In genomic region chr11:97403614-97404183, GRCm38 (mm10) we compare ENCODE assay signal across 8 mouse cellular contexts. TPM values are rescaled to one million over a fixed set of nuclear protein-coding genes. Genes with fewer than 3 reads are reported as not detected.
A peak's percentile ranks its signal among the peaks of the same experiment; 100 is the strongest.
DNase-seq lines count a peak whose midpoint lies in the region; ATAC-seq and TF ChIP-seq lines count a peak whose summit lies in the region.

No protein-coding gene starts in this region.

- no peaks in the 10 kb centered on the region; the same call in 1 of the 2 replicates for H3K79me2 ChIP-seq in MEL (ENCODE audit: control insufficient read depth, insufficient read depth, low read length, poor library complexity)

- no peaks in the 10 kb centered on the region for H3K27me3 ChIP-seq in MEL (ENCODE audit: control insufficient read depth in 1 of 2, insufficient read depth in 2 of 2, low read length in 2 of 2)
- H3K27me3 ChIP-seq in hindbrain, embryonic 14.5 days (ENCODE audit: control insufficient read depth, insufficient read depth, low read length), result no peaks in the 10 kb centered on the region
- peaks cover 6% of the 10 kb centered on the region; the same call in 1 of the 2 replicates for H3K27me3 ChIP-seq in midbrain, embryonic 11.5 days (ENCODE audit: control insufficient read depth, insufficient read depth, low read length)

- peak overlapping the region; percentile 12 to 53; a peak in 1 of 4 replicates for H3K4me3 ChIP-seq in MEL (ENCODE audit: control insufficient read depth in 1 of 2, insufficient read depth in 1 of 2, low read depth in 2 of 2, low read length in 2 of 2)
- H3K4me3 ChIP-seq in hindbrain, embryonic 14.5 days (replicated peaks; ENCODE audit: low read length), result peak overlapping the region; percentile 61
- H3K4me3 ChIP-seq in midbrain, embryonic 11.5 days (ENCODE audit: low read depth, low read length), result peak overlapping the region; percentile 55; the same call in 1 of the 2 replicates

- no peak for TF ChIP-seq CTCF in MEL (IDR thresholded peaks at IDR 0.05 in 2 of 3, conservative IDR thresholded peaks at IDR 0.05 in 1 of 3; ENCODE audit: control insufficient read depth in 1 of 3, insufficient read depth in 1 of 3, low read depth in 2 of 3, low read length in 3 of 3, poor library complexity in 1 of 3, severe bottlenecking in 1 of 3)

- intact Hi-C loops in heart, postnatal 36 days (cut with DNase I), result no loop called here

- TF ChIP-seq POLR2A in MEL (IDR thresholded peaks at IDR 0.05; ENCODE audit: control insufficient read depth in 1 of 2, insufficient read depth in 1 of 2, low read depth in 1 of 2, low read length in 2 of 2, poor library complexity in 1 of 2), result no peak

- no peak for TF ChIP-seq EP300 in MEL (IDR thresholded peaks at IDR 0.05; ENCODE audit: low read depth in 1 of 2, low read length in 2 of 2)

- TF ChIP-seq RAD21 in MEL (IDR thresholded peaks at IDR 0.05; ENCODE audit: low read depth, low read length), result no peak

- peak overlapping the region; percentile 82 for H3K4me2 ChIP-seq in hindbrain, embryonic 14.5 days (replicated peaks)
- H3K4me2 ChIP-seq in midbrain, embryonic 11.5 days, result peak overlapping the region; percentile 95

- peaks cover 0 to 6% of the 10 kb centered on the region in 2 experiments; a peak in 2 of 4 replicates for H3K36me3 ChIP-seq in MEL (ENCODE audit: control insufficient read depth in 1 of 2, insufficient read depth in 2 of 2, low read length in 2 of 2)
- no peaks in the 10 kb centered on the region for H3K36me3 ChIP-seq in hindbrain, embryonic 14.5 days (replicated peaks; ENCODE audit: control insufficient read depth, insufficient read depth)
- no peaks in the 10 kb centered on the region for H3K36me3 ChIP-seq in midbrain, embryonic 11.5 days (ENCODE audit: control insufficient read depth, insufficient read depth, low read length)

- ATAC-seq in hindbrain, embryonic 14.5 days (ENCODE audit: low FRiP score), result no peak
- ATAC-seq in midbrain, embryonic 11.5 days (ENCODE audit: low FRiP score), result no peak

- H3K9ac ChIP-seq in MEL (ENCODE audit: control insufficient read depth, low read depth, low read length, poor library complexity, severe bottlenecking), result no peak overlapping the region
- H3K9ac ChIP-seq in hindbrain, embryonic 14.5 days, result peak overlapping the region; percentile 78
- H3K9ac ChIP-seq in midbrain, embryonic 11.5 days (ENCODE audit: low read length), result peak overlapping the region; percentile 63; the same call in 1 of the 2 replicates

- H3K4me1 ChIP-seq in MEL (ENCODE audit: control insufficient read depth in 1 of 2, insufficient read depth in 2 of 2, low read length in 2 of 2), result peaks cover 13 to 24% of the 10 kb centered on the region in 2 experiments
- H3K4me1 ChIP-seq in hindbrain, embryonic 14.5 days (replicated peaks; ENCODE audit: control insufficient read depth, insufficient read depth, low read length), result peaks cover 45% of the 10 kb centered on the region
- H3K4me1 ChIP-seq in midbrain, embryonic 11.5 days (ENCODE audit: control insufficient read depth, insufficient read depth, low read length), result peaks cover 18% of the 10 kb centered on the region

- no peaks in the 10 kb centered on the region for H3K9me3 ChIP-seq in MEL (replicated peaks; ENCODE audit: insufficient read depth, low read length)
- no peaks in the 10 kb centered on the region for H3K9me3 ChIP-seq in hindbrain, embryonic 14.5 days (ENCODE audit: control insufficient read depth, low read length)
- no peaks in the 10 kb centered on the region for H3K9me3 ChIP-seq in midbrain, embryonic 11.5 days (ENCODE audit: control insufficient read depth, low read length)

- peak; percentile 94 for DNase-seq in heart, adult 11 months
- DNase-seq in heart, postnatal 36 days, result no peak
- peak; percentile 29 for DNase-seq in MEL (ENCODE audit: low read depth, low spot score)
- DNase-seq in hindbrain, embryonic 14.5 days (ENCODE audit: low spot score), result no peak
- DNase-seq in midbrain, embryonic 11.5 days (ENCODE audit: low spot score, missing footprints), result peak; percentile 89
- DNase-seq in thymus, postnatal 14 days, result no peak
- DNase-seq in ovary, adult 18-20 months (ENCODE audit: low spot score), result no peak
- no peak for DNase-seq in thymus, postnatal 4 days

- WGBS in hindbrain, embryonic 14.5 days, result 28% methylated on average over 8 of the region's 8 CpGs
- 46% methylated on average over 8 of the region's 8 CpGs for WGBS in midbrain, embryonic 11.5 days

- no peak overlapping the region for H3K27ac ChIP-seq in MEL (ENCODE audit: control insufficient read depth, low read depth, low read length)
- H3K27ac ChIP-seq in hindbrain, embryonic 14.5 days, result no peak overlapping the region
- H3K27ac ChIP-seq in midbrain, embryonic 11.5 days (ENCODE audit: low read depth, low read length), result no peak overlapping the region; the same call in 1 of the 2 replicates

TF ChIP-seq in MEL, 35 proteins besides CTCF, POLR2A, EP300 and RAD21:
- no peak for TF ChIP-seq HCFC1 (IDR thresholded peaks at IDR 0.05; ENCODE audit: low read depth, low read length)
- peak; percentile 29; the same call in 1 of the 2 replicates for TF ChIP-seq SIN3A (IDR thresholded peaks at IDR 0.05; ENCODE audit: low read length)

RNA-seq across cellular contexts. Expression of gene Arhgap23, which starts 11.6 kb away (rescaled TPM):
- 10 to 100 TPM; 16.0 to 18.0 TPM for total RNA-seq in heart, postnatal 36 days (2021)
- 1.7 and 1.8 TPM in 2 replicates for total RNA-seq in MEL (2012; rRNA removed)
- polyA plus RNA-seq in MEL (2012; ENCODE audit: insufficient read depth in 1 of 2, insufficient read length in 2 of 2, low read depth in 1 of 2, low replicate concordance in 2 of 2, missing spikeins in 1 of 2), result 1 to 10 TPM in 1 of 2 experiments, not detected in 1; 7.5 TPM
- 8.5 and 10.0 TPM in 2 replicates for polyA plus RNA-seq in hindbrain, embryonic 14.5 days (2014; fragmentation: Nextera tagmentation; extraction: Ambion mirVana)
- polyA plus RNA-seq in midbrain, embryonic 11.5 days (2014; fragmentation: Nextera tagmentation; extraction: Ambion mirVana), result 2.5 and 2.8 TPM in 2 replicates

RNA-seq across cellular contexts. Expression of gene Socs7, which starts 41.3 kb away (rescaled TPM):
- total RNA-seq in heart, postnatal 36 days (2021), result 10 to 100 TPM; 18.3 to 19.6 TPM
- 18.7 and 21.0 TPM in 2 replicates for total RNA-seq in MEL (2012; rRNA removed)
- 10 to 100 TPM in 1 of 2 experiments, not detected in 1; 19.3 TPM for polyA plus RNA-seq in MEL (2012; ENCODE audit: insufficient read depth in 1 of 2, insufficient read length in 2 of 2, low read depth in 1 of 2, low replicate concordance in 2 of 2, missing spikeins in 1 of 2)
- polyA plus RNA-seq in hindbrain, embryonic 14.5 days (2014; fragmentation: Nextera tagmentation; extraction: Ambion mirVana), result 6.4 and 6.7 TPM in 2 replicates
- polyA plus RNA-seq in midbrain, embryonic 11.5 days (2014; fragmentation: Nextera tagmentation; extraction: Ambion mirVana), result 3.4 and 3.7 TPM in 2 replicates

RNA-seq across cellular contexts. Expression of gene Gpr179, which starts 51.8 kb away (rescaled TPM):
- under 1 TPM; 0.08 to 0.11 TPM for total RNA-seq in heart, postnatal 36 days (2021)
- under 0.01 and 0.04 TPM in 2 replicates for total RNA-seq in MEL (2012; rRNA removed)
- under 1 TPM in 1 of 2 experiments, not detected in 1; 0.01 TPM for polyA plus RNA-seq in MEL (2012; ENCODE audit: insufficient read depth in 1 of 2, insufficient read length in 2 of 2, low read depth in 1 of 2, low replicate concordance in 2 of 2, missing spikeins in 1 of 2)
- 0.23 and 0.50 TPM in 2 replicates for polyA plus RNA-seq in hindbrain, embryonic 14.5 days (2014; fragmentation: Nextera tagmentation; extraction: Ambion mirVana)
- 0.03 TPM in 1 of 2 replicates, not detected in the other for polyA plus RNA-seq in midbrain, embryonic 11.5 days (2014; fragmentation: Nextera tagmentation; extraction: Ambion mirVana)

Comparison
In these comparisons a context has a peak if more than half of its experiments do, and no peak if none do; other contexts are left out.
1. DNase-seq: peak in heart, adult 11 months (single experiment), MEL (single experiment) and midbrain, embryonic 11.5 days (single experiment); none in heart, postnatal 36 days (0 of 2), hindbrain, embryonic 14.5 days (single experiment), thymus, postnatal 14 days (single experiment), ovary, adult 18-20 months (single experiment) and thymus, postnatal 4 days (single experiment).
2. Peak in every context shown above with its lines, with median percentiles within 50 percentile points of each other: H3K4me3 ChIP-seq.